Mouse (Mus musculus): Measurements from ENCODE around the gene Cabin1.

GRCm38 (mm10) chr10:75684035-75685004 is 79.8 kb downstream of the Cabin1 start:
- no peak for TF ChIP-seq CTCF (IDR thresholded peaks at IDR 0.05; ENCODE audit: low read depth)
- no peak for TF ChIP-seq EP300 (optimal IDR thresholded peaks at IDR 0.05)

Measured in stomach, postnatal 0 days (tissue).